Mouse (Mus musculus): ENCODE results near the gene Wscd2.

Wscd2 gene

DNA sequence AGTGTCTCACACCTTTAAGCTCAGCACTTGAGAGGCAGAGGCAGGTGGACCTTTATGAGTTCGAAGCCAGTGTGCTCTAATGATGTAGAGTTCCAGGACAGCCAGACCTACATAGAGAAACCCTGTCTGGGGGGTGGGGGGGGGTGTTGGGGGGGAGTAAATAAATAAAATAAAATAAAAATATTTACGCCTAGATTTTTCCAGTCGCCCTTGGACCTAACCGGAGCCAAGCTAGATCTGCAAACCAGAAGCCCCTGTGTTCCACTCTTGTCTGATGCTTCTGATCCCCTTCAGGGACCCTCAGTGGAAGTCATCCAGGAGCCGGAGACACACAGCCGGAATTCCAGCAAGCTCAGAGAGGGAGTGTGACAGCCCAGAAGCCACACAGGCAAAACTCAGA is at the start of gene Wscd2:
Gene Wscd2, plus strand, starts transcription at position 301 of the 400 bp plus-strand sequence.
- DNase-seq (ENCODE audit: low spot score in 2 of 2): no peak

DNA sequence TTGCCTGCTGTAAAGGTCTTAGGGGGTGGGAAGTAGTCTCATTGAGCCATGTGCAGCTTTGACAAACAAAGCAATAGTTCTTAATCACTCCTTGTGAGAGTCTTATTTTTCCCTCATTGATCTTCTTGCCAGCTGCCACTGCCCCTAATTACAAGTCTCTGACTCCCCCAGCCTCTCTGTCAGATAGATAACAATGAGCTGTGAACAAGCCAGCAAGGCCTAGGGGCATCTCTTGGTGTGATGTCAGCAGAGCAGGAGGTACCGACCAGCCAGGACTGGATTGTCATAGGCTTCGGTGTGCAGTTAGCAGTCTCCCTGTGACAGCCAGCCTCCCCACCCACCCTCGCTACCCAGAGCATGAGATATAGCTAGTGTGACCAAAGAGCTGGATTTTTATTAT is 48.0 kb upstream of the Wscd2 start:
- no peak for DNase-seq (ENCODE audit: low spot score in 2 of 2)

DNA sequence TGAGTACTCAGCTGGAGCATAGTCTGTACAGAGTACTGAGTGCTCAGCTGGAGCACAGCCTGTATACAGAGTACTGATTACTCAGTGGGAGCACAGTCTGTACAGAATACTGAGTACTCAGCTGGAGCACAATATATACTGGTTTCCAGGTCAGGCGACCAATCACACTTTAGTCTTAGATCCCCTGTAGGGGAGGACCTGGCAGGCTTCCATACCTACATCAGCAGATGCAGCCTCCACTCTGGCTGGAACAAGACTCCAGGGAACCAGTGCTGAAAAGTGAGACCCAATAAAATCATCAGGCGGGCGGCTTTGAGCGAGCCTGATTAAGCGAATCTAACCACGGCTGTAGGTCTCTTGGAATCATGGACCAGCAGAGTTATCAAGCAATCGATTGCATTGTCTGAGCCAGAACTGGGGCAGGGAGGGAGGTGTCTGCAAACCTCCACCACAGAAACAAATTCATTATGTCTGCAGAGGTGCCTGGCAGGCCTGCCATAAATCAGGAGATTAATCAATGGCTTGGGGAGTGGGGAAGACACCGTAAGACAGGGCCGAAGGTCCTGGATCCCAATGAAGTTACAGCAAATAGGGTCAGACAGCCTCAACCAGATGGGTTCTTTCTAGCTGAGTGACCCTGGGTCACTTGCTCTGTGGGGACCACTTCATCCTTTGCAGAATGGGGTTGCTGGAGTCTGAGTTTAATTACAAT is 42.0 kb upstream of the Wscd2 start:
- DNase-seq (ENCODE audit: low spot score in 2 of 2): no peak

DNA sequence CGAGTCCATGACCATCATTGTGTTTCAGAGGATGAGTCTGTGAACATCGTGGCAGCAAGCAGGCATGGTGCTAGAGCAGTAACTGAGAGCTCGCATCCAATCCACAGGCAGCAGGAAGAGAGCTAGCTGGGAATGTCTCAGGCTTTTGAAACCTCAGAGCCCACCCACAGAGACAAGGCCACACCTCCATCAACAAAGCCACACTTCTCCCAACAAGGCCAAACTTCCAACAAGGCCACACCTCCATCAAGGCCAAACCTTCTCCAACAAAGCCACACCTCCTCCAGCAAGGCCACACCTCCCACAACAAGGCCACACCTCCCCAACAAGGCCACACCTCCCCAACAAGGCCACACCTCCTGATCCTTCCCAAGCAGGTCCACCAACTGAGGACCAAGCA is 40.8 kb upstream of the Wscd2 start:
- no peak for DNase-seq (ENCODE audit: low spot score in 2 of 2)

DNA sequence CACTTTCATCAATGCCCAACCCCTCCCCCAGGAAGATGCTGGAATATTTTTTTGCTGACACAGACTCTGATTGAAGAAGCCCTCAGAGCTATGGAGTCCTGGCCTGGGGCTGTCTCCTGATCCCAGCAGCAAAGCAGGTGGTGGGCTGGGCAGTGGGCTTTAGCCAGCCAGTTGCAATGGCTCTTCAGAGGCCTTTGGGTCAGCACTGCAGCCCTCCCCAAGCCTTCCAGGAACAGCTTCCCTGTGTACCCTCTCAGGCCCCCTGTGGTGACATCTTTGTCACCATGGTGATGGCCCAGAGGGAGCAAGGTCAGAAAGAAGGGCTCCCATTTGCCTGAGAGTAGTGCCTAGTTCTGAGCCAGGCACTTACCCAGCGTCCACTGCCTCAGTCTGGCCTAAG is 37.4 kb upstream of the Wscd2 start:
- no peak for DNase-seq (ENCODE audit: low spot score in 2 of 2)

DNA sequence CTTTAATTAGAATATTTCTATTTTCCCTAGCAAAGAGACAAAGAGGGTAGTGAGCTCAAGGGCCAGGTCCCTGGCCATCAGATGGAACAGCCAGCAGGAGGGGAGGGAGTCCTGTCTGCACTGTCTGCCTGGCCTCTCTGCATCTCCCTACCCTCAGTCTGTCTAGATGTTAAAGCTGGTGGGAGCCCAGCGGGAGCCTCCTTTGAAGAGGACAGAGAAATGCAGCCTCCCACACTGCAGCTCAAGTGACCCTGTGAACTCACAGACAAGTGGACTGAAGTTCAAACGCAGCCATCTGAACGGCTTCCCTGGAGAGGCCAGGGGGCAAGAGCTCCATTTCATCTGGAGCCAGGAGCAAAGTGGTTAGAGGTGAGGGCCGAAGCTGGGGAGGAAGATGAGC is 36.8 kb upstream of the Wscd2 start:
- no peak for DNase-seq (ENCODE audit: low spot score in 2 of 2)

- DNase-seq (ENCODE audit: low spot score in 2 of 2): peak; percentile 16 to 18
Measured at GRCm38 (mm10) chr5:113456020-113456419, 34.1 kb upstream of the Wscd2 start.

GRCm38 (mm10) chr5:113456756-113457155 is 33.4 kb upstream of the Wscd2 start:
- DNase-seq (ENCODE audit: low spot score in 2 of 2): no peak

- DNase-seq (ENCODE audit: low spot score in 2 of 2): no peak
Measured at GRCm38 (mm10) chr5:113457260-113457659, 32.9 kb upstream of the Wscd2 start.

DNA sequence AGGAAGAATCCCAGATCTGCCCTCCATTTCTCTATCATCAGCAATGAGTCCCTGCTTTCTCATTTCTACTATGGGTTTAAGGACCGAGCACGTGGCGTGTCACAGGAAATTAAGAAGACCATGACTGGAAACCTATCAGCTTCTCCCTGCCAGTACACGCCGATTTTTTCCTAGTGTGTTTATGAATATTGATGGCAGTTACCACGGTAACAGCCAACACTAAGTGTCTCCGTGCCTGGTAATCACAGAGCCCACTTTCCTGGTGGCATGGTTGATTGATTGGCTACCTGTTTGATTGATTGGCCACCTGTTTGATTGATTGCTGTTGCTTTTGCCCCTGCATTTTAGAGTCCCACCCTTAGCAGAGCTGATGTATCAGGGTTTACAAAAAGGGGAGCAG is 30.2 kb upstream of the Wscd2 start:
- no peak for DNase-seq (ENCODE audit: low spot score in 2 of 2)

- DNase-seq (ENCODE audit: low spot score in 2 of 2): peak in 1 of 2 experiments; percentile 11
Measured at GRCm38 (mm10) chr5:113461582-113461981, 28.6 kb upstream of the Wscd2 start.

DNA sequence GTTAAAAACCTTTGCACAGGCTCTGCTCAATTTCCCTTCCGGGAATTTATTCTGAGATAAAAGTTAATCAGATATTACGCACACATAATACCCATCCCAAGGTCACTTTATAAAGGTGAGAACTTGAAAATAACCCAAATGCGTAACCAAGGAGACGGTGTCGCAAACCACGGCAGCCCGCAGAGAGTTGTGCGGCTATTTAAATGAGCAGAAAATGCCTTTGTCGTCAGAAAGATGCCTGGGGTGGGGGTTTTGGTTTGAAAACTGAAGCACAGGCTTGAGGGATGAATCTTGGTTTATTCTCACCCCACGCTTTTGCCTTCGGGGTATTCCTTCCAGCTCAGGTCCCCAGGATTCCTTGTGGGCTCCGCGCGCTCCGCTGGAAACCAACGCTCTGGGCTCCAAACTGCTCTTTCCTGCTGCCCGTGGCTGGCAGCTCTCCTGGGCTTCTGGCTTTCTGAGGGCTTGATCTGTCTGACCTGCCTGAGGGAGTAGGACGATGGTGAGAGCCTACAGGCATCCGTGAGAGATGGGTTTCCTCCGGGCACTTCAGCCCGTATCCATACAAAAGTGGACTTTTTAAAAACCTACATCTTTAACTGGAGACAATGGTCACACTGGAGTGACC is 28.0 kb upstream of the Wscd2 start:
- peak; percentile 41 to 56 for DNase-seq (ENCODE audit: low spot score in 2 of 2)

- DNase-seq (ENCODE audit: low spot score in 2 of 2): no peak
Measured at GRCm38 (mm10) chr5:113464731-113465130, 25.4 kb upstream of the Wscd2 start.

GRCm38 (mm10) chr5:113466536-113466935 is 23.6 kb upstream of the Wscd2 start:
- no peak for DNase-seq (ENCODE audit: low spot score in 2 of 2)

- DNase-seq (ENCODE audit: low spot score in 2 of 2): no peak
Measured at GRCm38 (mm10) chr5:113467072-113467471, 23.1 kb upstream of the Wscd2 start.

- DNase-seq (ENCODE audit: low spot score in 2 of 2): no peak
Measured at GRCm38 (mm10) chr5:113467765-113468164, 22.4 kb upstream of the Wscd2 start.

- DNase-seq (ENCODE audit: low spot score in 2 of 2): no peak
Measured at GRCm38 (mm10) chr5:113468625-113469024, 21.5 kb upstream of the Wscd2 start.

DNA sequence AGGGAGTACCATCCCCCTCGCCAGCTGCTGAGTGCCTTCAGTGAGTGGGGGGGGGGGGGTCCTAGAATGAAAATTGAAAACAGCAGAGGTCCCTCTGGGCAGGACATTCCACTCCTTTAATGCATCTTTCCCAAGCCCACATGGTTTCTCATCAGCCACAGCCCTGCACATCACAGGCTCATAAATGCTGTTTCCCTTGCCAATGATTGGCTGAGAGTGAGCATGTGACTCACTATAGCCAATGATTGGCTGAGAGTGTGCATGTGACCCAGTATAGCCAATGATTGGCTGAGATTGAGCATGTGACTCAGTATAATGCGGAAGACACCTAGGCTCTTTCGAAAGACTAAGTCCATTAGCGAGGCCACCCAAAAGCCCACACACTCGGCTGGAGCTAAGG is 20.9 kb upstream of the Wscd2 start:
- DNase-seq (ENCODE audit: low spot score in 2 of 2): no peak

GRCm38 (mm10) chr5:113469826-113470225 is 20.3 kb upstream of the Wscd2 start:
- no peak for DNase-seq (ENCODE audit: low spot score in 2 of 2)

DNA sequence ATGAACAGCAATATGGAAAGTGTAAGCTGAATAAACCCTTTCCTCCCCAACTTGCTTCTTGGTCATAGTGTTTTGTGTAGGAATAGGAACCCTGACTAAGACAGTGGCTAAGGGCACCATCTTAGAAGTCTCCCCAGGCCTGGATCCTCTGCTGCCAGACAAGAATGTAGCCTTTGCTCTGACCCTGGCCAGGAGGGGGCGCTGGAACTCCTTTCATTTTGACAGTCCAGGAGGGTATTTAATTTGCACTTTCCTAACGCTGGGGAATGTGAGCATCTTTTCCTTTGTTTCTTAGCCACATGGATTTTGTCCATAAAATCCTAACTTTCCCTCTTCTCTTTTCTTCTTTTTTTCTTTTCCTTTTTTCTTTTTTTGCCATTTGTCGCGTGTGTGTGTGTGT is 18.7 kb upstream of the Wscd2 start:
- DNase-seq (ENCODE audit: low spot score in 2 of 2): peak; percentile 70 to 85

DNA sequence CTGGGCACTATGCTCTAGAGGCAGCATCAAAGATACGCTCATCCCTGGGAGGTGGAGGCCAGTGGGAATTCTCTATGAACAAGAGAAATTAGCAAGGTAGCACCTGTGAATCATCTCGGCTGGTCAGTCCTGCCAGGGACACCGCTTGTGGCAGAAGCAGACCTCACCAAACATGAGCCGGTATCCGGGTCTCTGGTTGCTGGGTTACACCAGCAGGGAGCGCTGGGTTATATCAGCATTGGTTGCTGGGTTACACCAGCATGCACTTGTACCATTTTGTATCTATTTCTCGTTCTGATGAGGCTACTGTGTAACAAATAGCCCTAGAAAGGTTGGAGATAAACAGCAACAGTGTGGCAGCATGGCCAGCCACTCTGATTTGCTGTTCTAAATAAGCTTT is 17.8 kb upstream of the Wscd2 start:
- no peak for DNase-seq (ENCODE audit: low spot score in 2 of 2)

GRCm38 (mm10) chr5:113476816-113477215 is 13.3 kb upstream of the Wscd2 start:
- DNase-seq (ENCODE audit: low spot score in 2 of 2): no peak

- DNase-seq (ENCODE audit: low spot score in 2 of 2): no peak
Measured at GRCm38 (mm10) chr5:113479075-113479474, 11.1 kb upstream of the Wscd2 start.

- DNase-seq (ENCODE audit: low spot score in 2 of 2): no peak
Measured at GRCm38 (mm10) chr5:113480451-113480850, 9.7 kb upstream of the Wscd2 start.

Data from right cerebral cortex, adult 2 months (tissue).